In genomic region chr12:40445648-40446449, GRCm38 (mm10) we compare ENCODE assay signal across 7 mouse cellular contexts. TPM values are rescaled to one million over a fixed set of nuclear protein-coding genes. Genes with fewer than 3 reads are reported as not detected.
A peak's percentile ranks its signal among the peaks of the same experiment; 100 is the strongest.
DNase-seq lines count a peak whose midpoint lies in the region; ATAC-seq lines count a peak whose summit lies in the region.

Zfp277 (minus strand) TSS chr12:40445902.
Dock4 (plus strand) TSS chr12:40445952.

- ATAC-seq in embryonic facial prominence, embryonic 12.5 days (ENCODE audit: insufficient number of reproducible peaks, insufficient read depth, low FRiP score, low TSS enrichment): peak; percentile 99
- ATAC-seq in limb, embryonic 11.5 days (ENCODE audit: insufficient number of reproducible peaks, low FRiP score, low TSS enrichment, low read depth): peak; percentile 99
- peak; percentile 98 for ATAC-seq in midbrain, embryonic 14.5 days (ENCODE audit: low FRiP score, low TSS enrichment)

- no peaks in the 10 kb centered on the region for H3K9me3 ChIP-seq in embryonic facial prominence, embryonic 12.5 days
- no peaks in the 10 kb centered on the region for H3K9me3 ChIP-seq in limb, embryonic 11.5 days (ENCODE audit: control insufficient read depth, low read length)
- H3K9me3 ChIP-seq in midbrain, embryonic 14.5 days (ENCODE audit: control insufficient read depth, low read length): no peaks in the 10 kb centered on the region

- peak; percentile 98 for DNase-seq in adrenal gland, postnatal 25 days
- DNase-seq in heart, adult 11 months: peak; percentile 100
- DNase-seq in kidney, adult 18-20 months: peak; percentile 99
- DNase-seq in limb, embryonic 11.5 days (ENCODE audit: low spot score): peak; percentile 99
- peak; percentile 100 for DNase-seq in midbrain, embryonic 14.5 days
- DNase-seq in spleen, adult 18-20 months: peak; percentile 98

- H3K27me3 ChIP-seq in embryonic facial prominence, embryonic 12.5 days: no peaks in the 10 kb centered on the region
- H3K27me3 ChIP-seq in limb, embryonic 11.5 days (ENCODE audit: control insufficient read depth, insufficient read depth, low read length): no peaks in the 10 kb centered on the region
- H3K27me3 ChIP-seq in midbrain, embryonic 14.5 days (ENCODE audit: control insufficient read depth, insufficient read depth, low read length): no peaks in the 10 kb centered on the region

- H3K4me3 ChIP-seq in embryonic facial prominence, embryonic 12.5 days: peak within 1 kb of the TSS; percentile 82
- peak within 1 kb of the TSS; percentile 80 for H3K4me3 ChIP-seq in limb, embryonic 11.5 days (ENCODE audit: low read depth, low read length)
- peak within 1 kb of the TSS; percentile 68 for H3K4me3 ChIP-seq in midbrain, embryonic 14.5 days (replicated peaks; ENCODE audit: low read depth, low read length)

- H3K4me1 ChIP-seq in embryonic facial prominence, embryonic 12.5 days: peaks cover 8% of the 10 kb centered on the region; the same call in 1 of the 2 replicates
- peaks cover 8% of the 10 kb centered on the region; the same call in 1 of the 2 replicates for H3K4me1 ChIP-seq in limb, embryonic 11.5 days (ENCODE audit: control insufficient read depth, insufficient read depth, low read length)
- peaks cover 25% of the 10 kb centered on the region for H3K4me1 ChIP-seq in midbrain, embryonic 14.5 days (ENCODE audit: control insufficient read depth, insufficient read depth, low read length)

- under 1% methylated on average over 69 of the region's 80 CpGs for WGBS in embryonic facial prominence, embryonic 12.5 days
- WGBS in limb, embryonic 11.5 days: under 1% methylated on average over 71 of the region's 80 CpGs
- under 1% methylated on average over 80 of the region's 80 CpGs for WGBS in midbrain, embryonic 14.5 days

- H3K36me3 ChIP-seq in embryonic facial prominence, embryonic 12.5 days: no peaks in the 10 kb centered on the region
- no peaks in the 10 kb centered on the region for H3K36me3 ChIP-seq in limb, embryonic 11.5 days (ENCODE audit: control insufficient read depth, insufficient read depth, low read length)
- H3K36me3 ChIP-seq in midbrain, embryonic 14.5 days (ENCODE audit: control insufficient read depth, insufficient read depth, low read length): no peaks in the 10 kb centered on the region

- H3K9ac ChIP-seq in embryonic facial prominence, embryonic 12.5 days: peak within 1 kb of the TSS; percentile 85
- H3K9ac ChIP-seq in limb, embryonic 11.5 days (ENCODE audit: low read length): peak within 1 kb of the TSS; percentile 68
- H3K9ac ChIP-seq in midbrain, embryonic 14.5 days (replicated peaks; ENCODE audit: low read length): peak within 1 kb of the TSS; percentile 80

- H3K4me2 ChIP-seq in embryonic facial prominence, embryonic 12.5 days (replicated peaks): peak within 1 kb of the TSS; percentile 89
- peak within 1 kb of the TSS; percentile 63 for H3K4me2 ChIP-seq in limb, embryonic 11.5 days (ENCODE audit: low read depth, severe bottlenecking)
- peak within 1 kb of the TSS; percentile 82 for H3K4me2 ChIP-seq in midbrain, embryonic 14.5 days (ENCODE audit: low read length)

- H3K27ac ChIP-seq in embryonic facial prominence, embryonic 12.5 days: peak within 1 kb of the TSS; percentile 85
- peak within 1 kb of the TSS; percentile 38; the same call in 1 of the 2 replicates for H3K27ac ChIP-seq in limb, embryonic 11.5 days (replicated peaks; ENCODE audit: low read depth, low read length)
- peak within 1 kb of the TSS; percentile 96 for H3K27ac ChIP-seq in midbrain, embryonic 14.5 days (replicated peaks; ENCODE audit: low read depth, low read length)

RNA-seq across cellular contexts. Expression of gene Zfp277, which starts in this region (rescaled TPM):
- 15.1 and 23.8 TPM in 2 replicates for total RNA-seq in adrenal gland, postnatal 25 days (2021)
- 37.5 and 38.2 TPM in 2 replicates for polyA plus RNA-seq in embryonic facial prominence, embryonic 12.5 days (2016; fragmentation: Nextera tagmentation; extraction: Ambion mirVana)
- 40.4 and 42.7 TPM in 2 replicates for polyA plus RNA-seq in limb, embryonic 11.5 days (2014; fragmentation: Nextera tagmentation; extraction: Ambion mirVana)
- 31.8 and 32.1 TPM in 2 replicates for polyA plus RNA-seq in midbrain, embryonic 14.5 days (2014; fragmentation: Nextera tagmentation; extraction: Ambion mirVana)

RNA-seq across cellular contexts. Expression of gene Dock4, which starts in this region (rescaled TPM):
- total RNA-seq in adrenal gland, postnatal 25 days (2021): 19.7 and 20.7 TPM in 2 replicates
- 24.5 TPM in 2 replicates for polyA plus RNA-seq in embryonic facial prominence, embryonic 12.5 days (2016; fragmentation: Nextera tagmentation; extraction: Ambion mirVana)
- 13.5 and 15.7 TPM in 2 replicates for polyA plus RNA-seq in limb, embryonic 11.5 days (2014; fragmentation: Nextera tagmentation; extraction: Ambion mirVana)
- polyA plus RNA-seq in midbrain, embryonic 14.5 days (2014; fragmentation: Nextera tagmentation; extraction: Ambion mirVana): 30.5 and 34.3 TPM in 2 replicates

Comparison
In these comparisons a context has a peak if more than half of its experiments do, and no peak if none do; other contexts are left out.
1. Peak in every context shown above with its lines: DNase-seq, ATAC-seq, H3K4me3 ChIP-seq and H3K27ac ChIP-seq.
2. H3K27ac ChIP-seq: peak in every context shown above with its lines; median percentile 96 in midbrain, embryonic 14.5 days; 85 in embryonic facial prominence, embryonic 12.5 days; 38 in limb, embryonic 11.5 days.